Mouse (Mus musculus) ovary, postnatal 14 days (tissue): ENCODE data around the gene Irf5.

Experiments used
- DNase-seq: peaks from one replicate; pipeline ENCODE4 v3.0.0; 2022; ENCODE audit warnings: low spot score

The Irf5 gene

DNA sequence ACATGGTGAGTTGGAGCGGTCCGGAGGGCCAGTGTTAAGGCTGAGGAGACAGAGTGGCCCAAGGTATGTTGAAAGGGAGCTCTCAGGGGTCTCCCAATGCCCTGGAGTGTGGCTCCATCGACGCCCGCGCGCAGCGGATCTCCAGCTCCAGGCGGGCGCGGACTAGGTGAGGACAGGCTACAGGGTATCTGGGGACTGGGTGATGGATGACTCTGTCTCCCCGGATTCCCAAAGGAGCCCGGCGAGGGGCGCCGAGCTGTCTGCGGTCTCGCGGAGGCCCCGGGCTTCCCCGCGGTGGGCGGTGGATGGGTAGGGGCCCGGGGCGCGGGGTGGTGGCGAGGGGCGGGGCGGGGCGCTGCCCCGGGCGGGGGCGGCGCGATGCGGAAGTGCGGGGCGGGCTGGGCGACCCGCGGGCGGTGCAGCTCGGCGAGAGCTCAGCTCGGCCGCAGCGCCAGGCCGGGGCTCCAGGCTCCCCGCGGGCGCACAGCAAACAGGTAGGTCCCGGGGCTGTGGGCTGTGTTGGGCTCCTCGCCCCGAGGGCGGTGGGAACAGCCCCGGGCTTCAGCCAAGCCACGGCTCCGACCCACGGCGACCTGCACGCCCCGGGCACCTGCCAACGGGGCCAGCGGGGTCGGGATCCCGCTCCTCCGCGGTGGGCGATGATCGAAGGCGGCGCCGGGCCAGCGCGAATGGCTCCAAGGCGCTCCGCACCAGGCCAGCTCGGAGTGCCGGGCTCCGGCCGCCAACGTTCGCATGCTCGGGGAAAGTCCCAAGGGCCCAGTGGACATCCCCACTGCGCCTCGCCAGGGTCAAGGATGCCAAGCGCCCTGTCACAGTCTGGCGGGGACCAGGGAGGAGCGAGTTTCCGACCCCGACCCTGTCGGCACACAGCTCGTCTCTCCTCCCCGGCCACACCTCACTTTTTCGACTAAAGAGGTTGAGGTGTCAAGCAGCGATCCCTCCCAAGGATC, at the start of gene Irf5:
Gene Irf5 (plus strand): TSS at position 345 of the 971 bp plus-strand sequence.
- no peak for DNase-seq

GRCm38 (mm10) chr6:29482691-29483090, 43.7 kb upstream of the Irf5 start:
- no peak for DNase-seq

- DNase-seq: peak; percentile 68
These were observed 41.5 kb upstream of the Irf5 start for GRCm38 (mm10) chr6:29484716-29485559.

- DNase-seq: no peak
These were observed 40.5 kb upstream of the Irf5 start for GRCm38 (mm10) chr6:29485951-29486350.

GRCm38 (mm10) chr6:29494101-29494500, 32.3 kb upstream of the Irf5 start:
- DNase-seq: no peak

DNA sequence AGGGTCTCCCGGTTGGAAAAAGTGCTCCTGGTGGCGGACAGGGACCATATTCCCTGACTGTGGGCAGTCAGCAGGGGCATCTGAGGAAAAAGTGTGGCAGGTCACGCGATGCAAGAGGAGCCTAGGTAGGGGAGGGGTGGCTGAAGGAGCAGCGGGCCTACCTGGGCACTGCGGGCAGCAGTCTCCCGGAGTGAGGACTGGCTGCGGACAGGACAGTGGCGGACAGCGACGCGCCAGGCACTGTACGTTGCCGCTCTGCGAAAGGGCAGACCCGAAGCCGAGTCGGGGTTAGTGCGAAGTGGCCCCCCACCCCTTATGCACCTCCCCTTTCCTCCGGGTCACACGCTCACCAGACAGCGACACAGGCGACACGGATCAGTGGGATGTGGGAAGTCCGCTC, 30.2 kb upstream of the Irf5 start:
- no peak for DNase-seq

GRCm38 (mm10) chr6:29497791-29498190, 28.6 kb upstream of the Irf5 start:
- no peak for DNase-seq

GRCm38 (mm10) chr6:29500177-29500576, 26.2 kb upstream of the Irf5 start:
- DNase-seq: no peak

DNA sequence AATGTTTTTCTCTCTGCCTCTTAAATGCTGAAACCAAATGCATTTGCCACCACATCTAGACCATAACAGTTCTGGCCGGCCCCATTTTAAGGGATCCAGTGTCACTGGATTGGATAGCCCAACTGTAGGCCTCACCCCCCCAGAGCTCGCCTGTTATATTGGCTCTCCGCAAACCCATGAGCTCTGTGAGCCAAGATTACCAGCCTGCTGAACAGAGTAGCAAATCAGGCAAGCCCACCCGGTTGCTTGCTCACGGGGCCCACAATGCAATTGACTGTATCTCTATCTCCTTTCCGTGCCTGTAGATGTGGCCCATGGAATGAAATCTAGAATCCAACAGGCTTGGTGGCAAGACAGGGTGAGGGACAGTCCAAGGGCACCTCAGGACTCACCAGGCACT, 25.6 kb upstream of the Irf5 start:
- DNase-seq: no peak

- DNase-seq: no peak
These were observed 24.8 kb upstream of the Irf5 start for GRCm38 (mm10) chr6:29501599-29501998.

- no peak for DNase-seq
These were observed 20.9 kb upstream of the Irf5 start for GRCm38 (mm10) chr6:29505493-29505892.

DNA sequence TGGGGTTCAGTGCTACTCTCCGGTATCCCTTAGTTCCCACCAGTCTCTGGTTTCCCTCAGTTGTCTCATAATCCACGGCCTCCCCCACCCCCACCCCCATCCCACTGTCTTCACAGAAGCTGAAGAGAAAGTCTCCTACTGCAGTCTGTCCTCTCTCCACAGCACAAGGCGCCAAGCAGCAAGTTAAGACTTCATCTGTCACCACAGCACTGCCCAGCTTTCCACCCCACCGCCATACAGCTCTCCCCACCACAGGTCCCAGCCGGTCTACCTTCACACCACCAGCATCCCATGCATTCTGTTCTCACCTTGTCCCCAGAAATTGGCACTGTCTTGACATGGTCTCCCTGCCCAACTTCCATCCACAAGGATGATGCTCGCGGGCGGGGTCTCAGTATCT, 19.6 kb upstream of the Irf5 start:
- DNase-seq: no peak

- DNase-seq: no peak
These were observed 18.7 kb upstream of the Irf5 start, which contains the start of gene Kcp for GRCm38 (mm10) chr6:29507447-29508309. Gene Kcp (minus strand): TSS chr6:29507952.

DNA sequence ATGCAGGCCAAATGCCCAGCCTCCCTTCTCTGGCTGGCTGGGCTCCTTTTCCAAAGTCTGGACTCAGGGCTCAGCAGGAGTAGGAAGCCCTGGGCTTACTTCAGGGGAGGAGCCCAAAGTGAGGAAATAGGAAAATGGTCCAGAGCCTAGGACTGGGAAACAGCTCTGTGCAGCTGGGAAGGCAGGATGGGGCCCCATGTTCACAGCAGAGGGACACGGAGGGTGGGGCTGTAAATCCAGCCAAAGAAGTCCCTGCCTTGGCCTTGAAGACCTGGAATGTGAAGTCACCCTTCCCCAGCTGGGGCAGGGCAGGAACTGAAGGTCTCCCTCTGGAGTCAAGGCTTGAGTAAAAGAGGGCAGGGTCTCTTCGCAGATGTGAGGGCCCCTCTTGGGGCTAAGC, 17.3 kb upstream of the Irf5 start:
- no peak for DNase-seq

GRCm38 (mm10) chr6:29513284-29513683, 13.1 kb upstream of the Irf5 start:
- DNase-seq: no peak

GRCm38 (mm10) chr6:29517139-29517538, 9.3 kb upstream of the Irf5 start:
- peak; percentile 61 for DNase-seq

GRCm38 (mm10) chr6:29522626-29523300, 3.7 kb upstream of the Irf5 start:
- DNase-seq: no peak

DNA sequence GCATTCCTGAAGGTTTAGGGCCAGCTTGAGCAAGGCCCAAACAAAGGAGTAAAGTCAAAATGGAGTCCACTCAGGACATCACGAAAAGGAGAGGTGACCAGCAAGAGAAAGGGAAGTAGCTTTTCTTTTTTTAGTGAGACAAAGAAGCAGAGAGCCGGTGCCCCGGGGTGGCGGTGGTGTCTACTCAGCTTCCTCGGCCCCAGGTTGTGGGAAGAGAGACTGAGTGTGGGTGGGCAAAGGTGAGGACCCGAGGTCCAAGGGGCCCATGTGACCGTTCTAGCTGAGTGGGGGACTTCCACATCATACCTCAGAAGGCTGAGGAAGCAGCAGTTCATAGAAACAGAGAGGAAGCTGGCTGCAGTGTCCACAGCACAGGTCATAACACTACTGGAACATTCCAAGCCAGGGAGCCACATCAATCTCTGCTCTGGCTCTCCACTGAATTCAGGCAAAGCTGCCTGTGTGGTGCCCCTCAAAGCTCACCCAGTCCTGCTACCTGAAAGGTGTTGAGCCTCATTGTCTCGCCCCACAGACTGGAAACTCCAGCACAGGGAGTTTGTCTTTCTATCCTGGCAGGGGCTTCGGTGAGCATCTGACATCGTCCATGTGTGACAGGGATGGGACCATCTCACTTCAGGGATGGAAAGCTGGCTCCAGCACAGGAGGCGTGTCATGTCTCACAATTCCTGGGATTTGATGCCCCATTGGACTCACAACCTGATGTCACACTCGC, 3.0 kb upstream of the Irf5 start:
- no peak for DNase-seq

- no peak for DNase-seq
These were observed 2.4 kb upstream of the Irf5 start for GRCm38 (mm10) chr6:29524034-29524489.

- DNase-seq: no peak
These were observed 1.2 kb upstream of the Irf5 start for GRCm38 (mm10) chr6:29525256-29525655.
